Mouse (Mus musculus) heart, embryonic 15.5 days (tissue): ENCODE data around the gene Ppcdc. TPM values are rescaled to one million over a fixed set of nuclear protein-coding genes. Genes with fewer than 3 reads are reported as not detected.

Experiments
- ATAC-seq: fragments of 200-750 bp; cut with Nextera tagmentation; replicated peaks from 2 replicates; pipeline ENCODE4 v1.8.0; 2017; ENCODE audit warnings: low read depth, moderate TSS enrichment; ENCODE audit not compliant: insufficient number of reproducible peaks, insufficient read depth, low FRiP score
- H3K27ac ChIP-seq: fragments of 300-500 bp; sonication (generic); 2 replicates; pipeline ENCODE4 v1.5.1; 2015; ENCODE audit warnings: mild to moderate bottlenecking, inconsistent platforms
- H3K27me3 ChIP-seq: fragments of 300-500 bp; sonication (generic); 2 replicates; pipeline ENCODE4 v1.6.1; 2015; ENCODE audit warnings: inconsistent platforms
- H3K36me3 ChIP-seq: fragments of 300-500 bp; sonication (generic); 2 replicates; pipeline ENCODE4 v1.6.1; 2015; ENCODE audit warnings: mild to moderate bottlenecking, inconsistent platforms
- H3K4me1 ChIP-seq: fragments of 300-500 bp; sonication (generic); replicated peaks from 2 replicates; pipeline ENCODE4 v1.6.1; 2015; ENCODE audit warnings: inconsistent platforms
- H3K4me2 ChIP-seq: fragments of 300-500 bp; sonication (generic); 2 replicates; pipeline ENCODE4 v1.6.1; 2015; ENCODE audit warnings: inconsistent platforms, mild to moderate bottlenecking, moderate library complexity
- H3K4me3 ChIP-seq: fragments of 300-500 bp; sonication (generic); 2 replicates; pipeline ENCODE4 v1.5.1; 2015; ENCODE audit warnings: mild to moderate bottlenecking, inconsistent platforms
- H3K9ac ChIP-seq: fragments of 300-500 bp; sonication (generic); 2 replicates; pipeline ENCODE4 v1.6.1; 2015; ENCODE audit warnings: mild to moderate bottlenecking, inconsistent platforms
- H3K9me3 ChIP-seq: fragments of 300-500 bp; sonication (generic); replicated peaks from 2 replicates; pipeline ENCODE4 v1.6.1; 2016; ENCODE audit warnings: inconsistent platforms
- WGBS: fragments of 180-500 bp; shearing (Covaris S2); methylation state at CpG from one replicate; pipeline ENCODE4 v1.1.7; 2015; ENCODE audit warnings: mixed read lengths; 5-methylcytosine and 5-hydroxymethylcytosine counted together
- polyA plus RNA-seq: library from polyadenylated mRNA; unstranded; fragments of >200 nt; fragmentation: Nextera tagmentation; extraction: Ambion mirVana; gene quantifications from 2 replicates; pipeline ENCODE4 v1.2.1, GENCODE M21; 2015

The Ppcdc gene
- polyA plus RNA-seq, 1 experiment from 2014 or later: 17.0 TPM

GRCm38 (mm10) chr9:57406395-57406794 is 33.5 kb downstream of the Ppcdc start:
- 86% methylated on average over 5 of the region's 5 CpGs for WGBS
- no peaks in the 10 kb centered on the region for H3K27me3 ChIP-seq
- H3K4me1 ChIP-seq: peaks cover 7% of the 10 kb centered on the region

GRCm38 (mm10) chr9:57404036-57404435 is 35.9 kb downstream of the Ppcdc start:
- no peaks in the 10 kb centered on the region for H3K36me3 ChIP-seq
- H3K4me2 ChIP-seq: no peak overlapping the region
- H3K9me3 ChIP-seq: peaks cover 8% of the 10 kb centered on the region; the same call in 1 of the 2 replicates
- no peak overlapping the region for H3K9ac ChIP-seq
- WGBS: 80% methylated on average over 5 of the region's 5 CpGs
- H3K4me1 ChIP-seq: peaks cover 7% of the 10 kb centered on the region
- no peak for ATAC-seq
- no peak overlapping the region for H3K27ac ChIP-seq
- no peaks in the 10 kb centered on the region for H3K27me3 ChIP-seq
- no peak overlapping the region for H3K4me3 ChIP-seq

More at GRCm38 (mm10) chr9:57406395-57406794, 33.5 kb downstream of the Ppcdc start:
- H3K4me3 ChIP-seq: no peak overlapping the region
- H3K27ac ChIP-seq: no peak overlapping the region
- H3K9me3 ChIP-seq: no peaks in the 10 kb centered on the region
- H3K36me3 ChIP-seq: no peaks in the 10 kb centered on the region
- H3K9ac ChIP-seq: no peak overlapping the region
- ATAC-seq: no peak
- H3K4me2 ChIP-seq: no peak overlapping the region

GRCm38 (mm10) chr9:57402318-57403251 is 37.3 kb downstream of the Ppcdc start:
- 57% methylated on average over 15 of the region's 15 CpGs for WGBS
- Histone ChIP-seq H3K36me3 (no peaks in the 10 kb centered on the region), H3K4me3 (no peak overlapping the region), H3K9ac (no peak overlapping the region), H3K9me3 (peaks cover 8% of the 10 kb centered on the region; the same call in 1 of the 2 replicates), H3K4me2 (no peak overlapping the region), H3K27ac (no peak overlapping the region), H3K4me1 (peaks cover 7% of the 10 kb centered on the region), H3K27me3 (no peaks in the 10 kb centered on the region)
- no peak; the same call in 1 of the 2 replicates for ATAC-seq

GRCm38 (mm10) chr9:57398773-57399172 is 41.2 kb downstream of the Ppcdc start:
- Histone ChIP-seq H3K4me3 (no peak overlapping the region), H3K27ac (no peak overlapping the region), H3K27me3 (no peaks in the 10 kb centered on the region), H3K36me3 (no peaks in the 10 kb centered on the region), H3K4me1 (peaks cover 7% of the 10 kb centered on the region), H3K9me3 (peaks cover 8% of the 10 kb centered on the region; the same call in 1 of the 2 replicates), H3K4me2 (no peak overlapping the region), H3K9ac (no peak overlapping the region)
- ATAC-seq: no peak
- 82% methylated on average over 2 of the region's 2 CpGs for WGBS

GRCm38 (mm10) chr9:57392892-57393291 is 47.0 kb downstream of the Ppcdc start:
- no peaks in the 10 kb centered on the region for H3K9me3 ChIP-seq
- H3K27ac ChIP-seq: no peak overlapping the region
- H3K4me1 ChIP-seq: no peaks in the 10 kb centered on the region
- no peak overlapping the region for H3K4me3 ChIP-seq
- ATAC-seq: no peak
- H3K27me3 ChIP-seq: no peaks in the 10 kb centered on the region
- H3K36me3 ChIP-seq: no peaks in the 10 kb centered on the region
- H3K9ac ChIP-seq: no peak overlapping the region
- WGBS: 43% methylated on average over 1 of the region's 1 CpGs
- H3K4me2 ChIP-seq: no peak overlapping the region

GRCm38 (mm10) chr9:57390869-57391268 is 49.1 kb downstream of the Ppcdc start:
- Histone ChIP-seq H3K4me2 (no peak overlapping the region), H3K9ac (no peak overlapping the region), H3K9me3 (no peaks in the 10 kb centered on the region), H3K27me3 (no peaks in the 10 kb centered on the region), H3K36me3 (no peaks in the 10 kb centered on the region), H3K4me1 (peaks cover 11% of the 10 kb centered on the region), H3K27ac (no peak overlapping the region), H3K4me3 (no peak overlapping the region)
- WGBS: 68% methylated on average over 3 of the region's 3 CpGs
- no peak for ATAC-seq

- H3K27ac ChIP-seq: no peak overlapping the region
- H3K4me2 ChIP-seq: no peak overlapping the region
- WGBS: 3% methylated on average over 1 of the region's 1 CpGs
- H3K4me3 ChIP-seq: no peak overlapping the region
- H3K36me3 ChIP-seq: no peaks in the 10 kb centered on the region
- H3K9ac ChIP-seq: no peak overlapping the region
- no peaks in the 10 kb centered on the region for H3K27me3 ChIP-seq
- no peak for ATAC-seq
- H3K9me3 ChIP-seq: no peaks in the 10 kb centered on the region
- H3K4me1 ChIP-seq: peaks cover 11% of the 10 kb centered on the region
These were observed 50.8 kb downstream of the Ppcdc start for GRCm38 (mm10) chr9:57389131-57389530.

GRCm38 (mm10) chr9:57386926-57387325 is 53.0 kb downstream of the Ppcdc start:
- no peaks in the 10 kb centered on the region for H3K36me3 ChIP-seq
- H3K4me1 ChIP-seq: peaks cover 11% of the 10 kb centered on the region
- H3K4me2 ChIP-seq: no peak overlapping the region
- no peaks in the 10 kb centered on the region for H3K9me3 ChIP-seq
- H3K4me3 ChIP-seq: no peak overlapping the region
- H3K27ac ChIP-seq: no peak overlapping the region
- ATAC-seq: no peak
- H3K27me3 ChIP-seq: no peaks in the 10 kb centered on the region
- H3K9ac ChIP-seq: no peak overlapping the region
- WGBS: 51% methylated on average over 4 of the region's 4 CpGs

GRCm38 (mm10) chr9:57384621-57385020 is 55.3 kb downstream of the Ppcdc start:
- Histone ChIP-seq H3K36me3 (no peaks in the 10 kb centered on the region), H3K9ac (no peak overlapping the region), H3K27me3 (no peaks in the 10 kb centered on the region), H3K4me2 (no peak overlapping the region), H3K4me3 (no peak overlapping the region), H3K9me3 (no peaks in the 10 kb centered on the region), H3K27ac (no peak overlapping the region), H3K4me1 (peaks cover 11% of the 10 kb centered on the region)
- 60% methylated on average over 2 of the region's 2 CpGs for WGBS
- no peak for ATAC-seq

GRCm38 (mm10) chr9:57360999-57361398 is 78.9 kb downstream of the Ppcdc start:
- H3K27ac ChIP-seq: no peak overlapping the region
- H3K9me3 ChIP-seq: no peaks in the 10 kb centered on the region
- no peaks in the 10 kb centered on the region for H3K27me3 ChIP-seq
- ATAC-seq: no peak
- 75% methylated on average over 3 of the region's 3 CpGs for WGBS
- H3K9ac ChIP-seq: no peak overlapping the region
- no peak overlapping the region for H3K4me3 ChIP-seq
- no peaks in the 10 kb centered on the region for H3K4me1 ChIP-seq
- H3K4me2 ChIP-seq: no peak overlapping the region
- no peaks in the 10 kb centered on the region for H3K36me3 ChIP-seq

GRCm38 (mm10) chr9:57354377-57355183 is 85.3 kb downstream of the Ppcdc start:
- Histone ChIP-seq H3K36me3 (no peaks in the 10 kb centered on the region), H3K27ac (no peak overlapping the region), H3K27me3 (no peaks in the 10 kb centered on the region), H3K4me1 (no peaks in the 10 kb centered on the region), H3K9me3 (no peaks in the 10 kb centered on the region), H3K9ac (no peak overlapping the region), H3K4me2 (no peak overlapping the region), H3K4me3 (no peak overlapping the region)
- WGBS: 60% methylated on average over 2 of the region's 2 CpGs
- no peak for ATAC-seq
